Comparison of ENCODE assay signal across 8 mouse cellular contexts in genomic region chr12:69446085-69446467, GRCm38 (mm10).
A peak's percentile ranks its signal among the peaks of the same experiment; 100 is the strongest.
DNase-seq lines count a peak whose midpoint lies in the region; ATAC-seq and TF ChIP-seq lines count a peak whose summit lies in the region.

No protein-coding gene starts in this region.

- no peak for TF ChIP-seq POLR2A in cerebellum, adult 2 months (IDR thresholded peaks at IDR 0.05; ENCODE audit: borderline replicate concordance, insufficient read depth, low read length)

- H3K4me1 ChIP-seq in cerebellum, adult 2 months (ENCODE audit: control insufficient read depth, insufficient read depth, low read length) = peaks cover 6% of the 10 kb centered on the region; the same call in 1 of the 2 replicates
- H3K4me1 ChIP-seq in intestine, postnatal 0 days (replicated peaks; ENCODE audit: control insufficient read depth, insufficient read depth, low read length) = peaks cover 19% of the 10 kb centered on the region
- H3K4me1 ChIP-seq in stomach, embryonic 14.5 days (ENCODE audit: control insufficient read depth, insufficient read depth, low read length) = peaks cover 32% of the 10 kb centered on the region; the same call in 1 of the 2 replicates

- H3K36me3 ChIP-seq in intestine, postnatal 0 days (ENCODE audit: control insufficient read depth, insufficient read depth) = no peaks in the 10 kb centered on the region
- no peaks in the 10 kb centered on the region for H3K36me3 ChIP-seq in stomach, embryonic 14.5 days (ENCODE audit: control insufficient read depth, insufficient read depth, low read length)

- DNase-seq in cerebellum, adult 2 months = no peak
- no peak for DNase-seq in cerebellum, adult 8-10 months
- DNase-seq in retina, embryonic 14.5 days (ENCODE audit: low spot score) = peak; percentile 44
- no peak for DNase-seq in retina, postnatal 1 day
- DNase-seq in cerebellum, postnatal 4 days (ENCODE audit: low spot score in 2 of 2) = no peak
- no peak for DNase-seq in cerebellum, adult 9-11 months

- H3K27me3 ChIP-seq in cerebellum, adult 2 months (ENCODE audit: control insufficient read depth, insufficient read depth, low read length) = no peaks in the 10 kb centered on the region
- no peaks in the 10 kb centered on the region for H3K27me3 ChIP-seq in intestine, postnatal 0 days (replicated peaks; ENCODE audit: control insufficient read depth, insufficient read depth, low read length)
- H3K27me3 ChIP-seq in stomach, embryonic 14.5 days (ENCODE audit: control insufficient read depth, insufficient read depth, low read length) = no peaks in the 10 kb centered on the region

- no peak overlapping the region for H3K9ac ChIP-seq in intestine, postnatal 0 days (ENCODE audit: low read depth, low read length)
- peak overlapping the region; percentile 30 for H3K9ac ChIP-seq in stomach, embryonic 14.5 days (replicated peaks; ENCODE audit: low read depth, low read length)

- no peak for TF ChIP-seq CTCF in cerebellum, adult 2 months (IDR thresholded peaks at IDR 0.05; ENCODE audit: borderline replicate concordance, insufficient read depth, low read depth, low read length)
- no peak for TF ChIP-seq CTCF in intestine, postnatal 0 days (IDR thresholded peaks at IDR 0.05; ENCODE audit: low read depth)

- ATAC-seq in intestine, postnatal 0 days = no peak
- ATAC-seq in stomach, embryonic 14.5 days (ENCODE audit: insufficient number of reproducible peaks, insufficient read depth, low FRiP score, low read depth) = peak; percentile 4; the same call in 1 of the 2 replicates

- peak overlapping the region; percentile 36 for H3K4me3 ChIP-seq in cerebellum, adult 2 months (replicated peaks; ENCODE audit: insufficient read depth, low read depth, low read length)
- H3K4me3 ChIP-seq in intestine, postnatal 0 days (ENCODE audit: low read depth, low read length) = no peak overlapping the region
- peak overlapping the region; percentile 2; the same call in 1 of the 2 replicates for H3K4me3 ChIP-seq in stomach, embryonic 14.5 days (ENCODE audit: low read depth, low read length)

- WGBS in cerebellum, adult 2 months = 19% methylated on average over 10 of the region's 10 CpGs
- WGBS in intestine, postnatal 0 days = 43% methylated on average over 10 of the region's 10 CpGs
- 35% methylated on average over 10 of the region's 10 CpGs for WGBS in stomach, embryonic 14.5 days

- no peaks in the 10 kb centered on the region for H3K9me3 ChIP-seq in intestine, postnatal 0 days (ENCODE audit: control insufficient read depth)
- peaks cover 2% of the 10 kb centered on the region; the same call in 1 of the 2 replicates for H3K9me3 ChIP-seq in stomach, embryonic 14.5 days (ENCODE audit: control insufficient read depth, low read depth, low read length)

- peak overlapping the region; percentile 51 for H3K4me2 ChIP-seq in intestine, postnatal 0 days (replicated peaks; ENCODE audit: low read depth)
- H3K4me2 ChIP-seq in stomach, embryonic 14.5 days (replicated peaks; ENCODE audit: low read depth, low read length) = peak overlapping the region; percentile 31

- H3K27ac ChIP-seq in cerebellum, adult 2 months (ENCODE audit: insufficient read depth, low read length) = no peak overlapping the region
- H3K27ac ChIP-seq in intestine, postnatal 0 days (ENCODE audit: low read depth, low read length) = no peak overlapping the region; the same call in 1 of the 2 replicates
- peak overlapping the region; percentile 89 for H3K27ac ChIP-seq in stomach, embryonic 14.5 days (ENCODE audit: low read length)
